Mouse (Mus musculus) MEL (cell line): ENCODE measurements around the gene Igsf8.

ENCODE experiments used
- CTCF ChIP-seq, 3 experiments: IDR thresholded peaks in 2 of 3; conservative IDR thresholded peaks in 1 of 3; 2 replicates each; pipeline ENCODE4 v1.5.1; 2011 to 2012; ENCODE audit warnings: low read length in 3 of 3, low read depth in 2 of 3, mild to moderate bottlenecking in 2 of 3, improper control_type of control experiment in 1 of 3, inconsistent platforms in 1 of 3, mixed read lengths in 1 of 3, moderate library complexity in 1 of 3; ENCODE audit not compliant: control insufficient read depth in 1 of 3, insufficient read depth in 1 of 3, poor library complexity in 1 of 3, severe bottlenecking in 1 of 3
- EP300 ChIP-seq, 2 experiments: IDR thresholded peaks; 2 replicates each; pipeline ENCODE4 v1.6.1; 2011; ENCODE audit warnings: improper control_type of control experiment in 2 of 2, low read length in 2 of 2, low read depth in 1 of 2, mild to moderate bottlenecking in 1 of 2
- NRF1 ChIP-seq: IDR thresholded peaks from 2 replicates; pipeline ENCODE4 v1.6.1; 2014; ENCODE audit warnings: low read depth, mild to moderate bottlenecking, inconsistent platforms, low read length, improper control_type of control experiment, moderate library complexity; ENCODE audit not compliant: poor library complexity, insufficient read depth, severe bottlenecking
- SIN3A ChIP-seq: IDR thresholded peaks from 2 replicates; pipeline ENCODE4 v1.6.1; 2012; ENCODE audit warnings: low read length, improper control_type of control experiment, inconsistent platforms
- TAL1 ChIP-seq: IDR thresholded peaks from 2 replicates; pipeline ENCODE4 v1.6.1; 2012; ENCODE audit warnings: mild to moderate bottlenecking, inconsistent platforms, low read length, moderate library complexity, mixed read lengths
- UBTF ChIP-seq: IDR thresholded peaks from 2 replicates; pipeline ENCODE4 v1.6.1; 2012; ENCODE audit warnings: low read depth, mild to moderate bottlenecking, inconsistent platforms, low read length, improper control_type of control experiment, moderate library complexity, borderline replicate concordance; ENCODE audit not compliant: insufficient read depth

DNA sequence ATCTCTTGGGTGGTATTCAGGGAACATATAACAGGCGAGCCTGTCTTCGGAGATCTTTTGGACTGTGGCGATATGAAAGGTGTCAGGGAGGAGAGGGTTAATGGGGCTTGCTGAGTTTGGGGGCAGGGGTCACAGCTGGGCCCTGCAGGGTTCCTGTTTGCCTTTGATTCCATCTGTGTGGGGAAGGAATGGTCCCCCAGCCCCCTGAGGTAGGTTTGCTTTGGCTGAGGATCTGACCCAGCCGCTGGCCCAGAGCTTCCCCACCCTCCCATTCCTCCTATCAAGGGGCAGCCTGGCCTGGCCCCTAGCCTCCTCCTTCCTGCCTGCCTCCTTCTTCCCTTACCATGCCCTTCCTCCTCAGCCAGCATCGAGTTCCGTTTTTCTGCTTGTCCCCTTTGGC lies 41.4 kb downstream of the Igsf8 start:
- TF ChIP-seq EP300 (IDR thresholded peaks at IDR 0.05; ENCODE audit: low read depth in 1 of 2, low read length in 2 of 2) (no peak), UBTF (no peak), CTCF (IDR thresholded peaks at IDR 0.05 in 2 of 3, conservative IDR thresholded peaks at IDR 0.05 in 1 of 3; ENCODE audit: control insufficient read depth in 1 of 3, insufficient read depth in 1 of 3, low read depth in 2 of 3, low read length in 3 of 3, poor library complexity in 1 of 3, severe bottlenecking in 1 of 3) (no peak), SIN3A (no peak), TAL1 (no peak), NRF1 (no peak)
